Mouse (Mus musculus): ENCODE measurements around the gene Gm8369.
"Not testable (repeated sequence)": the region's sequence is repeated elsewhere in the genome, so short reads cannot be mapped to it uniquely, and the experiment has no call there.

The Gm8369 gene

DNA sequence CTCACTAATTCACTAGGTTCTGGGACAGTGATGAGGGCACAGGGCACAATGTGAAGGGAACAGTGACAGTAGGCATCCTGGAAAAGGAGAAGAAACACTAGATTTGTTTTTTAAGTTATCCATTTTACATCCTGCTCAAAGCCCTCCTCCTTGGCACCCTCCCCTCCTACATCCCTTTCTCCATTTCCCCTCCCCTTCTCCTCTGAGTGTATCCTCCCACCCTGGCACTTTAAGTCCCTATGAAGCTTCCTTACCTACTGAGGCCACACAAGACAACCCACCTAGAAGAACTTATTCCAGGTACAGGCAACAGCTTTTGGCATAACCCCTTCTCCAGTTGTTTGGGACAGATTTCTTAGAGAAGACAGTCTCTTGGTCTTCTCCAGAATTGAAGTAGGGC lies 30.5 kb downstream of the Gm8369 start, which contains the start of gene Ms4a6b:
Gene Ms4a6b, plus strand, starts transcription at position 267 of the 400 bp plus-strand sequence.
- in situ Hi-C loops (cut with MseI, MboI) = no loop called here

DNA sequence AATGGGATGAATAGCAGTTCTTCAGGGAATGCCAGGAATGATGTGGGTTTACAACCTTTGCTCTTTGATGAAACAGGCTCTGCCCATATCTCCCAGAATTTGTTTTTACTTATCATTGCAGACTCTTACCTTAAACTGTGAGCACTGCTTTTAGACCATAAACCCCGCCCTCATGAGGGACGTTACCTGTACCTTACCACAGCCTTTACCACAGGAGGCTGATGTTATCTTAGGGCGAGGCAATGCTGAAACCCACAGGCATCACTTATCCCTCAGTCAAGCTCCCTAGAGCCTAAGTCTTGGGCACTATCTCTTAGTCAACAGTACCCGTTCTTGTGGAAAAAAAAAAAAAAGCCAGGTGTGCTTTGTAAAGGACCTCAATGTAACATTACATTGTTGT lies 31.1 kb downstream of the Gm8369 start:
- in situ Hi-C loops (cut with MseI, MboI) = no loop called here

GRCm38 (mm10) chr19:11517373-11517772 lies 31.6 kb downstream of the Gm8369 start:
- in situ Hi-C loops (cut with MseI, MboI) = not testable (repeated sequence)

GRCm38 (mm10) chr19:11518356-11518755 lies 32.6 kb downstream of the Gm8369 start:
- in situ Hi-C loops (cut with MseI, MboI) = not testable (repeated sequence)

GRCm38 (mm10) chr19:11520146-11520545 lies 34.4 kb downstream of the Gm8369 start:
- in situ Hi-C loops (cut with MseI, MboI) = no loop called here

DNA sequence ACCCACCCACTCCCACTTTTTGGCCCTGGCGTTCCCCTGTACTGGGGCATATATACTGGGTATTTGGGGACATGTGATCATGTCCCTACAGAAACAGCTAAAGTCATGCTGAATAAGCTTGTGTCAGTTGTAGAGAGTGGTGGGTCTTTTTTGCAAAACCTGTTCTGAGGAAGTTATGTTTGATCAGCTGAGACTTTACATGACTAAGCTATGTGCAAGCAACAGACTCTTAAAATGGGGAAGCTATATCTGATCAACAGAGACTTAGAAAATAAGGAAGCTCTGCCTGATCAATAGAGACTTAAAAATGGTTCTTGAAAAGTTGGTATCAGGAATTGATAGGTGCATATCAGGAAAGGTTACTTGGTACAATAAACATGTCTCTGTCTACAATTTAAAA lies 47.7 kb downstream of the Gm8369 start:
- in situ Hi-C loops (cut with MseI, MboI) = no loop called here

DNA sequence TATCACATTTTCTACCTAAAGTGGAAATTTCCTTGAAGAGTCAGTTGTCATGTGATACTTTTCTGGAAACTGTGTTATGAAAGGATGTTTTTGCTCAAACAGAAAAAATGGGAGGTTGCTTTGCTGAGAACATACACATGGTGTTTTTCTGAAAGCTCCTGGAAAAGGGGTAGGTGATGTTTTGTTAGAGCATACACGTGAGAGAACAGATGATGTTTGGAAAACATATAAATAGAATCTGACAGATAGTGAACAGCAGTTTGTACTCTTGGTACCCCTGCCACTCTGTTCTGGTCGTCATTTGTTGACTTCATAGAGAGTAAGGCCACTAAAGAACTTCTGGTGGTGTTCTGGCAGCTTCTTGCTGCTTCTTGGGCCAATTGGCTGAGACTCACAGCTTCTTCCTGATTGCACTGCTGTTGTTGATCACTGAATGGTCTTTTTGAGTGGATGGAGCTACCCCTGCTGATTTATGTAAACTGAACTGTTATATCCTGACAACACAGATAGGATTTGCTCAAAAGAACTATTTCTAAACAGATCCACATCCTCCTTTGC lies 48.2 kb downstream of the Gm8369 start:
- in situ Hi-C loops (cut with MseI, MboI) = no loop called here

- in situ Hi-C loops (cut with MseI, MboI) = no loop called here
Observed at GRCm38 (mm10) chr19:11536593-11536992, 50.9 kb downstream of the Gm8369 start, which contains the start of gene Ms4a4d. Gene Ms4a4d (plus strand): TSS chr19:11536801.

- in situ Hi-C loops (cut with MseI, MboI) = no loop called here
Observed at GRCm38 (mm10) chr19:11537336-11537735, 51.6 kb downstream of the Gm8369 start.

- in situ Hi-C loops (cut with MseI, MboI) = not testable (repeated sequence)
Observed at GRCm38 (mm10) chr19:11540166-11540821, 54.6 kb downstream of the Gm8369 start.

DNA sequence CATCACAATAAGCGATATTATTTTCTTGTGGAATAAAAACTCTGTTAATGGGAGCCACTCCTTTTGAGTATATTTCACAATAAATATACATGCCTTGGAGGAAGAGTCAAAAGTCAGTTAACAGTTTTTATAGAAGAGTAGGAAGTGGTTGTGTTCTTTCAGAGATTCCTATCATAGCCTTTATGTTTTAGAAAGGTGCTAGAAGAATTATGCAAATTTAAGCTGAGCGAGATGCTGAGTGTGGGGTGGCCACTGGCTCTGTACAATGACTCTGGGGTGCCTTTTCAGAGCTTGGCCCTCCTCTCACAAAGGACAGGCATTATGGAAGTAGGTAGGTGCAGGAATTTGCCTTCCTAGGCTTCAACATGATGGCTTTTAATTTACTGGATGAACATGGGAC lies 58.6 kb downstream of the Gm8369 start:
- in situ Hi-C loops (cut with MseI, MboI) = not testable (repeated sequence)

GRCm38 (mm10) chr19:11547911-11548310 lies 62.2 kb downstream of the Gm8369 start:
- in situ Hi-C loops (cut with MseI, MboI) = no loop called here

- in situ Hi-C loops (cut with MseI, MboI) = no loop called here
Observed at GRCm38 (mm10) chr19:11554726-11555125, 69.0 kb downstream of the Gm8369 start.

GRCm38 (mm10) chr19:11559560-11559959 lies 73.8 kb downstream of the Gm8369 start:
- in situ Hi-C loops (cut with MseI, MboI) = not testable (repeated sequence)

Measured in mouse trophoblast stem cell (cell line).